Mouse (Mus musculus) layer of hippocampus, postnatal 10 days (tissue): ENCODE data around the gene Gria4. TPM values are rescaled to one million over a fixed set of nuclear protein-coding genes. Genes with fewer than 3 reads are reported as not detected.
"Not testable (repeated sequence)": the region's sequence is repeated elsewhere in the genome, so short reads cannot be mapped to it uniquely, and the experiment has no call there.

Source experiments
- DNase-seq, 2 experiments: peaks; one replicate each; pipeline ENCODE4 v3.0.0; 2021; ENCODE audit warnings: low spot score in 2 of 2
- total RNA-seq, 2 experiments: library from RNA; stranded (reverse); gene quantifications; 2 replicates each; pipeline ENCODE4 v1.2.3; 2021

Gene Gria4
- total RNA-seq, 2 experiments from 2014 or later = 58.9 to 60.5 TPM

DNA sequence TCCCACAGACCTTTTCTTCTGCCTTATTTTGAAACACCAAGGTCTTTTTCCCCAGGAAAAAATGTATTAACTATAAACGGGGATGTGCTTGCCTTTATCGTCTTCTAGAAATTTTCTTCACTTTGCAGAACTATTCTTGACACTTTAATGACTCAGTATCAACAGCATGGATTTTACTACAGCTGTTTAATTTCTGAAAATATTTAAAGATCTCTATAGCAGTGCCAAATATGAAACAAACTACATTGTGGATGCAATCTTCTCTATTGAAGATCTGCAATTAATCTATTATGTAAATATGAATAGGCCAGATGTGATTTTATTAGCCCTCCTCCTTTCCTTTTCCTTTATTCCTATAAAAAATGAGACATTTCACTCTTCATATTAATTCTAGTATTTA, 194.2 kb downstream of the Gria4 start:
- DNase-seq = no peak

DNA sequence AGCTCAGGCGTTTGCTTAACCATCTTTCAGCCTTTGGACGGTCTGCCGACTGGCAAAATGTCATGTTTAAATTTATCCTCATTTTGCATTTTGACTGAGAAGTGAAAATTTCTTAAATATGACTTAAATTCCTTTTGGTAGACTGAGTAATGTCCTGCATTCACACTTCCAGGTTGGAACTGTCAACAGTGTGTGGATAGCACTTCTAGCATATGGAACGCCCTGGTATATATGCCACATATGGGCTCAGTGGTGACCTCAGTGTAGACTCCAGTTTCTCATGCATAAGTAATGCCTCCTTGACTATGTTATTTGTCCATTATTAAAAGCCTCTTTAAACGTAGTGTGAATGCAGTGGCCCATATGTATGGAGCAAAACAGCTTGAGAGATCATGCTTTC, 222.4 kb downstream of the Gria4 start:
- no peak for DNase-seq

DNA sequence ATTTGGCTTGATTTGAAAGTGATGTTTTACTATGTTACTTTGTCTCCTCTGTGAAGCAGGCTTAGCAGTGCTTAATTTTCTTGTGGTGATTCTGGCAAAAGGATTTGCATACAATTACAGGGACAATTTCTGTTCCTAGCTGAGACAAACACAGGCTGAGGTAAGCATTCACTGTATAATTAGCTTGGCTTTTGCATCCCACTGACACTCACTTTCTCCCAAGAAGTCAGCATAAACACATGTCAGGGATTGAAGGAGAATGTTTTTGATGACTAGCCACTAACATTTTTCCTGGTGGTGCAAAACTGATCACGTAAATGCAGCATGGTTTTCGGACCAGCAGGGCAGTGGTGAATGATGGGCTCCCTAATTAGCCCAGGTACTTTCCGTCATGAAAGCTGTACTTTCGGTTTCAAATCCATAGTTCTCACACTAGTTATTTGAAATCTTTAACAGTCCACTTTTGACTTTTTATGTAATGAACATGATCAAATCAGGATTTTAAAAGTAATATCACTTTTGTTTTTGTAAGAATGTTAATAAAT, 240.5 kb downstream of the Gria4 start:
- no peak for DNase-seq

DNA sequence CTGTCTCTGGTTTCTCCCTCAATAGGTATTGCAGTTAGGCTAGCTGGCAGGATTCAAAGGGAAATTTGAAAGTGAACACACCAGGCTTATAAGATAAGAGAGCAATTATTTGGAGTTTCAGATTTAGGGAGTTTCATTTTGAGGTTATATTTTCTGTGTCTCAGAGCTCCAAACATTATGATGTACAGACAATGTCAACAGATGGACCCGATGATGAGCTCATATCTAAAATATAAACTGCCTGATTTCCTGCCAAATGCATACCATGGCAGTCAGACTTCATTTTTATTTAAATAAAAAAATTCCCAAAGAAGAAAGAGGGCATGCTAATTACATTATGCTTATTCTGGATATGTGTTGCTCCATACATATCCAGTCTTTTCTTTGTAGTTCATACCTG, 256.8 kb downstream of the Gria4 start:
- no peak for DNase-seq

DNA sequence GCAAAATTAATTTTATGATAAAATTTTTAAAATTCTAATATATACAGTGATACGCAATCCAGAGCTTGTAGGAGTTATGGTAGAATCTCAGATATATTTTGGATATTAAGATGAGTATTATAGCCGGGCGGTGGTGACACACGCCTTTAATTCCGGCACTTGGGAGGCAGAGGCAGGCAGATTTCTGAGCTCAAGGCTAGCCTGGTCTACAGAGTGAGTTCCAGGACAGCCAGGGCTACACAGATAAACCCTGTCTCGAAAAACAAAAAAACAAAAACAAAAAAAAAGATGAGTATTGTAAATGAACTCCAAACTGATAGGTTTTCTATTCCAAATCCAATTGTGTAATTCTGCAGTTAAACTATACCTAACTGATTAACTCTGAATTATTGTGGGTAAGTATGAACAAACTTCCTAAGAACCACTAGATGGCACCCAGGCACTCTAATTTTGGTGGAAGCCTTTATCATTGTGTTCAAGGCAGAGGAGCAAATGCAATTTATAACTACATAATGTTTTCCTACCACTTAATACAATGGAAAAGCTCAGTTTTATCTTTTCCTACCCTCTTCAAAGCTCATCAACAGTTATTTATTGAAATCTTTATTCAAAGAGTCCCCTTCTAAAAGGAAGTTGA, 259.4 kb downstream of the Gria4 start:
- no peak for DNase-seq

DNA sequence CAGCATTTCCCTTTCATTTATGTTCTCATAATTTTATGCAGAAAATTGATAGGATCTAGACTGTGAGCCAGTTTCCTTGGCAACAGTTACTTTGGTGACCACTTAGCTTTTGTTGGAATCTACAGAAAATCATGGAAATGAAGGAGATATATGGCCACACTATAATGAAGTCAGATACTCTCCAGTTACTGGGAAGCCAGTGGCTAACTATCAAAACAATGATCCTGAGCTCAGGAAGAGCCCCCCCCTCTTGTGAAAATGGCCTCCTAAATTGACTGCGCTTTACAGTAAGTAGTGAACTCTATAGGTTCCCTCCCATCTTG, 281.5 kb downstream of the Gria4 start:
- DNase-seq = no peak

DNA sequence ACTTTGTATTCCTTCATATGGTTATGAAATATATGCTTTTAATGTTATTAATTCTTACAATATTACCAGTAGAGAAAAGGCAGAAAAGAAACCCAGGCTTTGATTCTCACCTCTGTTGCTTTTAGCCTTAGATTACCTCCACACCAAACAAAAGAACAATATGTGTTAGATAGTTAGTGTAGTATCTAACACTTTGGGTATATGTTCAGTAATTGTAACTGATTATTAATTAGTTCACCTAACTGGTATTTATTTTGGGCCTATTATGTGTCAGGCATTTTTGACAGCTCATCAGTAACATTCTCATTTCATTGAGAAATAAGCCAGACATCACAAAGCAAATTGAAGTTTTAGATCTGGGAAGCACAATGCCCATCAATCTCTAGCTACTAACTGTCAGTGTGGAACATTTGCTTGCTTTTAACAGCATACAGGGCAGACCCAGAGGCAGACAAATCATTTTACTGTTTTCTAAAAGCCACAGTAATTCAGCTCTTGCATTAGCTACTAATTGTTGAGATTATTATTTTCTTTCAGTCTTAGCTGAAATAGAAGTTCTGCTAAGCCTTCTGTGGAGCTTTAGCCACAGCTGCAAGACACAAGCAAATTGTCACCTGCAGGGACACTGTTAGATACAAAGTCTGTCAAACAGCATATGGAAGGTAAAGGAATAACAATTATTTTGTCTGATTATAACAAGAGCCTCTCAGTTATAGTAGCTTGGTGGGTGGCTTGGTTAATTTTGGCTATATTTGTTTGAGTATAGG, 282.1 kb downstream of the Gria4 start:
- DNase-seq = no peak

DNA sequence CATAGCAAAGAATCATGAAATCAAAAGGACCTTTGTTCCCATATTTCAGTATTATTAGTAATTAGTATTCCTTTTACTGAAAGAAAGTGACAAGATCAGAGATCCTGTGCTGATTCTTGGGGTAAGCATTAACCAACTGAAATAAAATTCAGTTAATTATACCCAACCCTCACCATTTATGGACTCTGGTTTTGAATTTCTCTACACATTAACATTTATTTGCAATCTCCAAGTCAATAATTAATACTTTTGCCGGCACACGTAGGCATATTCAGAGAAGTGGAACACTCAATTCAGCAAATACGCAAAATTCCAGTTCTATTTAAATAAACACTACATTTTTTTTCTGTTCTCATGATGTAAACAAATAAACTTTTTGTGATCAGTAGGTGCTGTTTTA, 289.9 kb downstream of the Gria4 start:
- DNase-seq = no peak

DNA sequence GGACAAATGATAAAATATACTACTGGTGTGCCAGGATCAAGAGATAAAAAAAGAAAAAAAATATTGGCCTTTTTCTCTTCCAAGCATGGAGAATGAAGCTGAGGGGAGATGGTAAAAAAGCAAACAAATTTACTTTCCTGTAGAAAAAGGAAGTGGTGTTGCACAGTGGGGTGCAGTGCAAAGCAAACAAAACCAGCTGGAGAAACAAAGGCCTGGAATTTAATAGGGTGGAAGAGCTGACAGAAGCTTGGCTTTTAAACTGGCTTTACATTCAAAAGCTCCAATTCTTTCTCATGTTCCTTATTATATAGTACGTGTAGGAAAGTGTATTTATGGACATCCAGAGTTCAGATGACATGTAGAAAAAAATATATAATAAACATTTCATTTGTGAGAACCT, 290.9 kb downstream of the Gria4 start:
- DNase-seq = no peak

DNA sequence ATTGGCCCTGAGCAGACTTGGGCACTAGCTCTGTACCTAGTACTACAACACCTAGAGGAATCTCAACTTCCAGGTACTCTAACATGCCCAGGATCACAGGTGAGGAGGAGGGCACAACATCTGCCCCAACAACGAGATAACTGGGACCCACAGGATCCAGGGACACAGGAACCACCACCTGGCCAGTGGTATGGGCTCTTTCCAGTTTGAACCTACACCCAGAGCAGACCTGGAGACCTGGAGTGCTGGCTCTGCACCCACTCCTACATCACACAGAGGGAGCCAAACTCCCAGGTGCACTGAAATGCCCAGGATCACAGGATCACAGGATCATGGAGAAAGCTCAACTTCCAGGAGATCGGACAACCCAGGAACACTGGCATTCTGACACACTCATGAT, 309.6 kb downstream of the Gria4 start:
- no peak for DNase-seq

DNA sequence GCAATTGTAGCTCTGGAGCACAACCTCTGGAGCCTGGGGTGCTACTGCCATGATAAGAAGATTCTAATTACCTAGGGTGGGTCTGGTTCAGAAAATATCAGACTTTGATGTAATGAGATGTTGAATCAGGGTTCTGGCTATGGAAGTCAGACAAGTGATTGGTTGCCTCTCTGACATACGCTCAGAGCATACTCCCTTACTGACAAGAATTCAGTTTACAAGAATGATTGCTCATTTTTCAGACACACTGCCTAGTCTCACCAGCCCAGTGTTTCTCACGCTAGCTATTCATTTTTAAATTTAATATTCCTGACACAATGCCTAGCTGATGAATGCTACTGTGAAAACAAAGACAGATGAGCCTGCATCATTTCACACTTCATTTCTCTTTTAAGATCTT, 311.5 kb downstream of the Gria4 start:
- no peak for DNase-seq

DNA sequence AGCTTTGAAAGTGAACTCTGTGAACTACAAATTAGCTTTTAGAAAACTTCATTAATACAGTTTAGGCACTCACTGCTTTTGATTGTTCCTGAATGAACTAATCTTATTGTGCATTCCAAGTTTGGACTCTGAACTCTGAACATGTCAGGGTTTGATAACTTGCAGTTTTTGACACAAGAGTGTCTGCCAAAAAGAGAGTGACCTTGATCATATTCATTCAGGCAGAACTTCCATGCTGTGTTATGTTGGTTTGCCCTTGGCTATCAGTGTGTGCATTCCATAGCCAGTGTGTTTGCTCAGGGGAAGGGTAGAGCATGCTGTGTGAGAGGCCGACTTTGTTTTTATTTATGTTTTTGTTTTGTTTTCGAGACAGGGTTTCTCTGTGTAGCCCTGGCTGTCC, 325.2 kb downstream of the Gria4 start:
- no peak for DNase-seq

DNA sequence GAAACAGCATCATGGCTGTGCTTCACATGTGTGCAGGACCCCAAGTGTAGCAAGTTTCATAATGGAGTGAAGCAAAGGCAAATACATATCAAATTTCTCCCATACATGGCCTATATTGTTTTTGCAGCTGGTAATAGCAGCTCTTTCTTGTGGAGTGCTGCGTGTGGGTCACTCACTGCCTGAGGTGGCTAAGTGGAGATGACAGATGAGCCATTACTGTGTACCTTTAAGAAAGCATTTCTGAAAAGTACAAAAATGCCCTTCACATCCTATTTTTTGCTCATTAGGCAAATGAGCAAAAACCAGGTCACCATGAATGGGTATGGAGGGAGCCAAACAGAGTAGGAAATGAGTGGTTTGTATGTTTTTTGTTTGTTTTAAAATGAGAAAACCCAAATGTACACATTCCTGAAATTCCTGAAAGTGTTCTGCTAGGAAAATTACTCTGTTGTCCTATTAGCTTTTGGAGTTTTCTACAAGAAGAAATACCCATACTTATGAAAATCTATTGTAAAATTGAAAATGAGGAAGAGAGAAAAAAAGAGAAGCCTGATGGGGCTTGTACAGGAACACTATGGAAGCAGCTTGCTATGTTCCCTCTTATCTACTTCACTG, 336.5 kb downstream of the Gria4 start:
- DNase-seq = no peak

DNA sequence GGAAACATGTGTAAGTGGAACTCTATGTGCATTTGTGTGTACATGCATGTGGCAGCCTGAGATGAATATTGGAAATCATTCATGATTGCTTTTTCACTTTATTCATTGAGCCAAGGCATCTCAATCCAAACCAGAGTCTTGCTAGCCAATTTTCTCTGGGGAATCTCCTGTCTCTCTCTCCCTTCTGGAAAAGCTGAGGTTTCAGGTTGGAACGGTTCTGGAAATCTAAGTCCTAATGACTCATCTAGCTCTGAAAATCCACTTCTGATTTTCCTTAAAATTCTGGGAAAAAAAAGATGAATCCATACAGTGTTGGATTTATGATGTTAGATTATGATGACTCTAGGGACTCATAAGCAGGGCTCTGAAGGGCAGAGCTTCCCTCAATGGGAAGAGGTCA, 337.8 kb downstream of the Gria4 start:
- DNase-seq = no peak

DNA sequence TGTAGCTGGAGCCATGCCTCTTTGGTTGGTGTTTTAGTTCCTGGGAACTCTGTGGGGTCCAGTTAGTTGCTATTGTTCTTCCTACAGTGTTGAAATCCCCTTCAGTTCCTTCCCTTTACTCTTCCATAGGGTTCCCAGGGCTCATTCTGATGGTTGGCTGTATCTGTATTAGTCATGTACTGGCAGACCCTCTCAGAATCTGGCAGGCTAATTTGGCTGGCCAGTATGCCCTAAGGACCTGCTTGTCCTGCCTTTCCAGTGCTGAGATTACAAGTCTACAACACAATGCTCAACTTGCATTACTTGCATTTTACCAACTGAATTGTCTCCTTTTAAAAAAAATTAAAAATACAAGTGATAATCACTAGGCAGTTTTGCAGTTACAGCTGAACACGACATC, 338.4 kb downstream of the Gria4 start:
- DNase-seq = no peak

DNA sequence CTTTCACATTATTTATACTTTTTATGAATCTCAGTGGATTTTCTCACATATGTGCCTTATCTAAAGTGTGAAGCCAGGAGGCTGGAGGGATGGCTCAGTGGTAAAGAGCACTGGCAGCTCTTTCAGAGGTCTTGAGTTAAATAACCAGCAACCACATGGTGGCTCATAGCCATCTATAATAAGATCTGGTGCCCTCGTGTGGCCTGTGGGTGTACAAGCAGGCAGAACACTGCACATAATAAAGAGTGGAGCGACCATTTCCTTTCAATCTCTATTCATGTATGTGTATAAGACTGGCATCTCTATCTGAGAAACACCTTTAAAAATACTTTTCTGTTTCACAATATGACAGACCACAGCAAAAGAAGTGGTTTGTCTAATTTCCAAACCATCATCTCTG, 353.1 kb downstream of the Gria4 start:
- peak; percentile 20 to 34 for DNase-seq

DNA sequence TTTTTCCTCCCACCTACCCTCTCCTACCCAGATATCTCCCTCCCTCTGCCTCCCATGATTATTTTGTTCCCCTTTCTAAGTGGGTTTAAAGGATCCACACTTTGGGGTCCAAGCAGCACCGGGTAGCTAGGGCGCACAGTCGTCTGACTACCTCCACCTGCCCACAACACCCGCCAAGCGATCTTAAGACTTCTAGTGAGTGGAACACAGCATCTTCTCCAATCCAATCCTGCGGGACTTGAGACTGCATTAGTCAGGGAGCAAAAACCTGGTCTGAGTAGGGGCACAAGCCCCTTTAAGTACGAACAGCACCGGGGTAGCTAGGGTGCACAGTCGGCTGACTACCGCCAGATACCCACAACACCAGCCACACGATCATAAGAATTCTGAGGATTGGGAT, 395.2 kb downstream of the Gria4 start:
- DNase-seq = not testable (repeated sequence)

DNA sequence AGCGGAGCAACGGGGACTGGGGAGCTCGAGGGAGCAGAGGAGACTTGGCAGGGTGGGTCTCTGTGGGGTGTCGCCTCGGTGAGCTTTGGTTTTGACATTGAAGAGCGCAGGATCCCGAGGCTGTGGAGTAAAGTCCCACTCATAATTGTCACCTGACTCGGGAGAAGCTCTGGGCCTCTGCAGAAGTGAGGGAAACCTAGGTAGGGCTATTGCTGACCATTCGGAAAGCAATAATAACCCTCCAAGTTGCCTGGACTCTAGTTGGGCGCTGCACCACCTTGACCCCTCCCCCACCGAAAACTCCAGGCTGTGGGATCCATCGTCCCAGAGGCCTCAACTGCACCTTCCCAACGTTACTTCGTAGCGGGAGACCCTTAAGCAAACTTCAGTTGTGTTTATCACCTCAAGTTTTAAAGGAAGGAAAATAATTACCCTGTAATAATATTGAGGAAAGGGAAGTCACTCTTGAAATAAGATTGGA, 419.4 kb downstream of the Gria4 start:
- no peak for DNase-seq

DNA sequence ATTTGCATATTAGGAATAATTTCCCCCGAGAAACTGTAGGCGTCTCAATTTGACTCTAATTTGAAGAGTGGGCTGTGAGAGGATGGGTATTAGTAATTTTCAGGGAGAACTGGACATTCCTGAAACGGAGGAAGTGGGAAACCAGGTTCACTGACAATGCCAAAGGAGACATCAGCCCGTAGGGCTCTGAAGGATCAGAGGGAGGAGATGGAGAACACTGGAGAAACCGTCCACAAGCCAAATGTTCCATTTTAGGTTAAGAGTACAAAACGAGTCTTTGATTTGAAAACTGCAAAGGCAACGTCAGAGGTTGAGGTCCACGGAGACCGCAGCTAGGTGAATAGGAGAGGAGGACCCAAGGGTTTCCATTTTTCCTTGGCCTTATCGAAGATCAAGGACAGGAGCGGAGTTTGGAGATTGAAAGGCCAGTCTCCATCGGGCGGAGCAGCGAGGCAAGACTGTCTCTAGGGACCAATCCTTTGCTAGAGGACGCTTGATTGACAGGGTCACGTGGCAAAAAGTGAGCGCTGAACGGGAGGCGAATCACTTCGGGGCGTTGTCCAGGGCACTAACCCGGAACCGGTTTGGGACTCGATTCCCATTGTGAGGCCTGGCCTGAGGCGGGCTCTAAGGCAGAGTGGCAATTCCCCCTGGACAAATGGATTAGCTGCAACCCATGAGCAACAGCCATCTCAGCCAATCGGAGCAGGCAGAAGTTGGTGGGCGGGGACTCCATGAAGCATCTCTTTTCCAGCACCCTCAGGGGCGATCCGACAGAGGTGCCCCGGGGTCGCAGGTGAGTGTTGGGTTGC, 420.0 kb downstream of the Gria4 start, which contains the start of gene Msantd4:
Gene Msantd4 (plus strand): TSS at position 735 of the 812 bp plus-strand sequence.
- DNase-seq = peak; percentile 95 to 96
